Mouse (Mus musculus) liver, embryonic 18 days (tissue): ENCODE measurements around the gene Oprm1. TPM values are rescaled to one million over a fixed set of nuclear protein-coding genes. Genes with fewer than 3 reads are reported as not detected.

Source experiments
- polyA plus RNA-seq: library from polyadenylated mRNA; depleted of rRNA; stranded (reverse); fragments of >200 nt; gene quantifications from 2 replicates; pipeline ENCODE4 v1.2.3, GENCODE M21; 2012; rRNA removed

Oprm1 gene
- polyA plus RNA-seq = not detected in 2 replicates

GRCm38 (mm10) chr10:6758206-6758605 is at the start of gene Oprm1:
Gene Oprm1, plus strand, starts transcription at chr10:6758506.

GRCm38 (mm10) chr10:6761287-6761811 is 3.0 kb downstream of the Oprm1 start, which contains the start of gene Gm10945:
Gene Gm10945, minus strand, starts transcription at chr10:6761761.

GRCm38 (mm10) chr10:7052315-7053017 is 294.2 kb downstream of the Oprm1 start, which contains the start of gene Ipcef1:
Gene Ipcef1, minus strand, starts transcription at chr10:7052478.

Other genes starting within 250 kb of the Oprm1 start
- not detected in 2 replicates for gene Gm10945, start 3.3 kb downstream of the Oprm1 start, polyA plus RNA-seq